Mouse (Mus musculus) spleen, embryonic (tissue): Measurements from ENCODE around the gene Taar4.

Experiments
- CTCF ChIA-PET: fragments of 350-600 bp; sonication (Branson Sonifier 250); formaldehyde crosslinking; loops from one replicate; lab custom pipeline; 2022; lab: Charles Lee

The Taar4 gene

DNA sequence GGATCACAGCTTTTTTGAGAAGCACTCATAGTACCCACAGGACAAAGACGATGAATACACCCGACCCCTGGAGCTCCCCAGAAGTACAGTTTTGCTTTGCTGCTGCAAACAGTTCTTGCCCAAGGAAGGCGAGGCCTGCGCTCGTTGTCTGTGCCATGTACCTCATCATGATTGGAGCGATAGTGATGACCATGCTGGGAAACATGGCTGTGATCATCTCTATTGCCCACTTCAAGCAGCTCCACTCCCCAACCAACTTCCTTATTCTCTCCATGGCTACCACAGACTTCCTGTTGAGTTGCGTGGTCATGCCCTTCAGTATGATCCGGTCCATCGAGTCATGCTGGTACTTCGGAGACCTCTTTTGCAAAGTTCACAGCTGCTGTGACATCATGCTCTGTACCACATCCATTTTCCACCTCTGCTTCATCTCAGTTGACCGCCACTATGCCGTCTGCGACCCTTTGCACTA lies at the start of gene Taar4:
TSS of gene Taar4 (plus strand) at position 51 of the 472 bp plus-strand sequence.
- CTCF ChIA-PET, result no interaction called here

DNA sequence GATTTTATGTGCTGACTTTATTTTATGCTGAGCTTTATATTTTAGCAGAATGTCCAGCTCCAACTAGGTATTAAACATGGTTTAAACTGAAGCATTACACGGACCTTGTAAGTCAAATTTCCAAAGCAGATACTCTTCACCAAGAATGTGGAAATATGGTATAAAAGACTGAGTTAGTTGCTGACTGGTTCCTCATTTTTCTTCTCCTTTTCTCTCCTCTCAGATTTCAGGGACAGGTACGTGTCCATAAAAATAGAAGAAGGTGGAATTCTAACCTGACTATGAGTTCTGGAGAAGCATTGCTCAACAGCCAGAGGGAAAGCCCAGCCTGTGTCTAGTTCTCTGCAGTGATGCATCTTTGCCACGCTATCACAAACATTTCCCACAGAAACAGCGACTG lies 40.2 kb upstream of the Taar4 start, which contains the start of gene Taar1:
TSS of gene Taar1 (plus strand) at position 301 of the 400 bp plus-strand sequence.
- CTCF ChIA-PET, result no interaction called here

DNA sequence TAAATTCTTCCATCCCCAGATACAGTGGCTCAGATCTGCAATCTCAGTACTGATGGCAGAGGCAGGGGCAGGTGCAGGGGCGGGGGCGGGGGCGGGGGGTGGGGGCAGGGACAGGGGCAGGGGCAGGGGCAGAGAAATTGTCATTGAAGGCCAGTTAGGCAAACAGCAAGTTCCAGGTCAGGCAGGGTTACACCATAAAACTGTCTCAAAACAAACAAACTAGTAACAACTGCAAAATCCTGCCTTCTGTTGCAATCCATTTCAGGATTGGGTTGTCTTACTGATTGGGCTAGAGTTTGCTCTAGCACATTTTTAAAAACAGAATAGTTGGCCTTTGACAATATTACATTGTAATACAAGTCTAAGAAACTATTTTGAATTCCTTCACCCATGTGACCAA lies 37.8 kb upstream of the Taar4 start:
- CTCF ChIA-PET, result no interaction called here

DNA sequence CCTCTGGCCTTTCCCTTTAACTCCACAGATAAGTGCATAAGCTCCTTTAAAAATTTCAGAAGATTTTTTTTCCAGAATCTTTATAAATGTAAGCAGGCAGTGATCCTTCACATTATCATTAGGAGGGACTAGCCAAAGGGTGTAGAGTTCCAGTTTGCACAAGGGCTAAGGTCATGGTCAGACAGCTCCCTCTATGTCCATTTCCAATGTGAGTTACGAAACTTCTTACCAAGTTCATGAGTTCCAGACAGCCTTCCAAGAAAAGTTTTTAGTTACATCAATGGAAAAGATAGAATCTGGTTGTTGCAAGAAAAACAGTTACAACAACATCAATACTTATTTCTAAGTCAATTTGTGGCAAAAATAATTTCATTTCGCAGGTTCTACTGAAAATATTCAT lies 36.4 kb upstream of the Taar4 start:
- CTCF ChIA-PET, result no interaction called here

DNA sequence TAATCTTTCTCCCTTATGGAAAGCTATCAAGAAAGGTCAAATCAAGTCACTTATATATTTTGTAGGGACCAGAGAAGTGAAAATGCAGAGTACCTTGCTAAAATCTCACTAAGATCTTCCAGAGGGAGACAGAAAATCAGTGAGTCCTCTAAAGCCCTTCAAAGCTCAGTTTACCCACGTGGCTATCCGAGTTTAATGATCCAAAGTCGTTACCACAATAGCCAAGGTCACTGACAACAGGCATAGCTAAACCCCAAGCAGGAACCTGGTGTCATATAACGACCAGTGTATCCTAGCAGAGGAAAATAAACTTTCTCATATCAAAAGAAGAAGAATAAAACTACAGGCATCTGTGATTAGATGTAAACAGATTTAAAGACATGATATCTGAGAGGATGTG lies 22.7 kb upstream of the Taar4 start:
- CTCF ChIA-PET, result no interaction called here

DNA sequence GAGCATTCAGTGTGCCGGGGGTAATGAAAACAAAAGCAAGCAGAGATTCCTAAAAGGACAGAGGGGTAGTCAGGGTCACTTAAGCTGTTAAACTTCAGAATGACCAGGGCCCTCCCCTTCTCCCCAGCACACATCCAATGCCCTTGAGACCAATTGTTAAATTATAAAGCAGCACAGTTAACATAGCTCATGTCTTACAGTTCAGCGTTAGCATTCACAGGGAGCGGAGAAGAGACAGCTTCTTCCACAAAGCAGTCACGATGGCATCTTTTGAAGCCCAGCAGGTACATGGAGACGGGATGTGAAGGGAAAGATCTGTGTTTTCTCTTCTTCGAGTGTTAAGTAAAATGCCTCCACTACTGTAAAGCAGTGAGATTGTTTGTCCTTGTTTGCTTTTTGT lies 22.0 kb upstream of the Taar4 start, which contains the start of gene Taar2:
TSS of gene Taar2 (plus strand) at position 261 of the 400 bp plus-strand sequence.
- CTCF ChIA-PET, result no interaction called here

DNA sequence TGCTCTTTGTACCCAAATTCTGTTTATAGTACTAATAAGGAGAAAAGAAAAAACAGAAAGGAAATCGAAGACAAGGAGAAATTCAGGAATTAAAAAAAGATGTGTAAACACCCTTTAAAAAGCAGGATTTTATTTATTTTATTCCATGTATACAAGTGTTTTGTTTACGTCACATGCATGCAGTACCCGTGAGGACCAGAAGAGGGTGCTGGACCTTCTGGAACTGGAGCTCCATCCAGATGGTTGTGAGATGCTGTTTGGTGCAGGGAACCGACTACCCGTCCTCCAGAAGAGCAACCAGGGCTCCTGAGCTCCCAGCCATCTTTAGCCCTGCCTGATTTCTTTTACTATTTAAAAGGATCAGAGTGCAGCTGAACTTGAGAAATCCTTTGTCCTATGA lies 17.8 kb upstream of the Taar4 start:
- CTCF ChIA-PET, result no interaction called here

DNA sequence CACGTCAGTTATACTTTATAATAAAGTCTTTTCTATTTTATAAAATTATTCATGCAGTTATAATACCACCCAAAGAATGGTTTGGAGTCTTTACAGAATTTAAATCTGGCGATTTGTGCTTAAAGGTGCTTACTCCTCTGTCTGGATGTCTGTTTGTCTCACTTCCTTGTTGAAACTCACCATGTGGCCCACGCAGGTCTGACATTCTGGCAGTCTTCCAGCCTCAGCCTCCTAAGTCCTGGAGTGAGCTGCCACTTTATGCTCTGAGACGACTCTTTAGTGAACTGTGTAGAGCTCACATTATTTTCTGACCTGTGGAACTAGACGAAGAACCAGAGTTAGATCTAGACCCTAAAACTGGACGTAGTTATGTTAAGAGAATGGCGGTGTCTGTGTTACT lies 12.3 kb upstream of the Taar4 start:
- CTCF ChIA-PET, result no interaction called here

DNA sequence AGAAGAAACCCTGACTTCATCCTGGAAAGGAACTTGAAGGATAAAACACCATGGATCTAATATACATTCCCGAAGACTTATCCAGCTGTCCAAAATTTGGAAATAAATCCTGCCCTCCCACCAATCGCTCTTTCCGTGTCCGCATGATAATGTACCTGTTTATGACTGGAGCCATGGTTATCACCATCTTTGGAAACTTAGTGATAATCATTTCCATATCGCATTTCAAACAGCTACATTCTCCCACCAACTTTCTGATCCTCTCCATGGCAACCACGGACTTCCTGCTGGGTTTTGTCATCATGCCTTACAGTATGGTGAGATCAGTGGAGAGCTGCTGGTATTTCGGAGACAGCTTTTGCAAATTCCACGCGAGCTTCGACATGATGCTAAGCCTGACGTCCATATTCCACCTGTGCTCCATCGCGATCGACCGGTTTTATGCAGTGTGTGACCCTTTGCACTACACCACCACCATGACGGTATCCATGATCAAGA lies 10.7 kb upstream of the Taar4 start, which contains the start of gene Taar3:
TSS of gene Taar3 (plus strand) at position 51 of the 498 bp plus-strand sequence.
- CTCF ChIA-PET, result no interaction called here

DNA sequence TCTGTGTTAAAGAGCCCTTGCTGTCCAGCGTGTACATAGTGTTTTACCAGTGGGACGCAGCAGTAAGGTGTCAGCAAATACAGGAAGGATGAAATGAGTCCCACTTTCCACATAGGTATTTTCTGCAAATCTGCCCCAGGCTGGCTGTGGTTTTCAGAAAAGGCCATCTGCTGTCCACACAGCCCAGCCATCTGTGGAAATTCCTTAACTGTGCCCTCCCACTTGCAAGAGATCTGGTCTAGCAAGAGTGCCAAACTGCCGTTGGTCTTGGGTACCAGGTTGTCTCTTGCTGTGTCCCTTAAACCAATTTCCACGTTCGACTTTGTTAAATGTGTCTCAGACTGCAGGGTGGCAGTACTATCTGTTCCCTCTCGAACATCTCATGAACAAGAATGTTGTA lies 8.6 kb upstream of the Taar4 start:
- CTCF ChIA-PET, result no interaction called here

DNA sequence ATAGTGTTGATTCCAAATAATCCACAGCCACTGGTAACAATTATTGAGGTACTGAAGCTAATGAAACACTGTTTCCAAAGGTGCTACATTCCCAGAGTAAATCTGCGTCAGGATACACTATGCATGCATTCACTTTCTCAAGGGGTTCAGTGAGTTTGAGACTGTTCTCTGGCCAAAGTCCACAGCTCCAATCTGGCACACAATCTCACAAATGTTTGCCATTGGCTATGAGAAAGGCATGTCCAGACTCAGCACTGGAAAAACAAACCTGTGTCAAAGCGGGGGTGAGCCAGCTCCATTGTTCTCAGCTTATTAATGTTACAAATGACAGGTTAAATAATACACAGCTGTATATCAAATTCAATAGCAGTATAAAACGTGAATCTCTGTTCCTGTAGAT lies 1.2 kb upstream of the Taar4 start:
- CTCF ChIA-PET, result no interaction called here

DNA sequence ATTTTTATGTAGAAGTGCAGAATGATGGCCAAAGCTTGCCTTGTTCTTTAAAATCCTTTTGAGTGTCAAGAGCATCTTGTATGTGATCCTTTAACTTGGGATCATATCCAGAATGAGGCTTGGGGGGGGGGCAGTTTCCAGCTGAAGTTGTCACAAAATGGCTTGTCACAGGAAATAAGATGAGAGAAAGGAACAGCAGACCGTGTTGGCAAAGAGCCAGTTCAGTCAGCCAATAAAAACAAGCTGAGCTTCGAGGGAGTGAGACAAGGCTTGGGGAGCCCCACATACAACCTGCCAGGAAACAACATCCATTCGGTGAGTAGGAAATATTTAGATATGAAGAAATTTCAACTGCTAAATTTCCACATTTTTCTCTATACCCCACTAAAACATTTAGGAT lies 3.1 kb downstream of the Taar4 start:
- CTCF ChIA-PET, result no interaction called here

DNA sequence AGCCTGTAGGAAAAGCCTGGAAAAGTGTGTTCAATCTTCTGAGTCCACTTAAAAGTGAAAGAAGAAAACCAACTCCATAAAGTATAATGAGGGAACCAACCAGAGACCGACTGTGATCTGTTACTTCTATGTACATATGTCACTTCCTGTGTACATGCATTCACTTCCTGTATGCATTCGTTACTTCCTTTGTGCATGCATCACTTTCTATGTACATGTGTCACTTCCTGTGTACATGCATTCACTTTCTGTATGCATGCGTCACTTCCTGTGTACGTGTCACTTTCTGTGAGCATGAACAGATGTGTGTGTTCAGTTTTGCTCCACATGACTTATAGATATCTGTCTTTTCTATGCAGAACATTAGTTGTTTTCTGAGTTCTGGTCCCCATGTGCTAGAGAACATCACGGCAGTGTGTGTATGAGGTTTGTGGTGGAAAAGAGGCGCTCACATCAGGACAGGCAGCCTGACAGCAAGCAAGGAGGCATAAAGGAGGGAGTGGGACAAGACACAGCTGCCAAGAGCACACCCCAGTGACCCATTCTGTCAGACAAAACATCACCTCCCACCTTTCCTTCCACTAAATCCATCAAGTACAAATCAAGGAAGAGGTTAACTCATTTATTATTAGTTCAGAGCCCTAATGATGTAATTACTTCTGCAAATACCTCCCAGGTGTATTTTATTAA lies 4.8 kb downstream of the Taar4 start:
- CTCF ChIA-PET, result no interaction called here

DNA sequence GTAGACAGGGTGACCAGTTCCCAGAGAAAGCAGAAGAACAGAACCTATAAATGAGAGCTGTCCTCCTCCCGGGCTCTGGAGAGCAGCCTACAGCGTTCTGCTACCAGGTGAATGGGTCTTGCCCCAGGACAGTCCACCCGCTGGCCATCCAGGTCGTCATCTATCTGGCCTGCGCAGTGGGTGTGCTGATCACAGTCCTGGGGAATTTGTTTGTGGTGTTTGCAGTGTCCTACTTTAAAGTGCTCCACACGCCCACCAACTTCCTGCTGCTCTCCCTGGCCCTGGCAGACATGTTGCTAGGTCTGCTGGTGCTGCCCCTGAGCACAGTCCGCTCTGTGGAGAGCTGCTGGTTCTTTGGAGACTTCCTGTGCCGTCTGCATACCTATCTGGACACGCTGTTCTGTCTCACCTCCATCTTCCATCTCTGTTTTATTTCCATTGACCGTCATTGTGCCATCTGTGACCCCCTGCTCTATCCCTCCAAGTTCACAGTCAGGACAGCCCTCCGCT lies 10.4 kb downstream of the Taar4 start, which contains the start of gene Taar5:
TSS of gene Taar5 (plus strand) at position 51 of the 510 bp plus-strand sequence.
- CTCF ChIA-PET, result no interaction called here

DNA sequence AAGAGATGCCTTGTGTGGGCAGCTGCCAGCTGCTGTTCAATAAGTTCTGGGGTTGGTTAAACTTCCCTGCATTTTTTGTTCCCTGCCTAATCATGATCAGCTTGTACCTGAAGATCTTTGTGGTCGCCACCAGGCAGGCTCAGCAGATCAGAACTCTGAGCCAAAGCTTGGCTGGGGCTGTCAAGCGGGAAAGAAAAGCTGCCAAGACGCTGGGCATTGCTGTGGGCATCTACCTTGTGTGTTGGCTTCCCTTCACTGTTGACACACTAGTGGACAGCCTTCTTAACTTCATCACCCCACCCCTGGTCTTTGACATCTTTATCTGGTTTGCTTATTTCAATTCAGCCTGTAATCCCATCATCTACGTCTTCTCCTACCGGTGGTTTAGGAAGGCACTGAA lies 11.0 kb downstream of the Taar4 start:
- CTCF ChIA-PET, result no interaction called here

DNA sequence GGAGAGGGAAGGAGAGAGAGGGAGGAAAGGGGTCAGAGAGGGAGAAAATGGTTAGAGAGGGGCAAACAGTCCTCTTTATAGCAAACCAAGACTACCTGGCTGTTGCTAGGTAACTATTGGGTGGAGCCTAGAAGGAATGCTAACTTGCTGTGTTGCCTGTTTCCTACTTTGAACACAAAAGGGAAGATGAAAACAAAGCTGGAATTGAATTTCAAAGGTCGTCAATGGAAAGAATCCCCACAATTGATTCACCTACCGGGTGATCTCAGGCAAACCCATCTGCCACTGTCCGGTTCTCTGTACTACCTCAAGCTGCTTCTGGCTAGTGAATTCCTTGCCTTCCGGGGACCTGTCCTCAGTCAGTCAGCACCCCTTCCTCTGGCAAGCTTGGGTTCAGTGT lies 17.7 kb downstream of the Taar4 start:
- CTCF ChIA-PET, result no interaction called here

DNA sequence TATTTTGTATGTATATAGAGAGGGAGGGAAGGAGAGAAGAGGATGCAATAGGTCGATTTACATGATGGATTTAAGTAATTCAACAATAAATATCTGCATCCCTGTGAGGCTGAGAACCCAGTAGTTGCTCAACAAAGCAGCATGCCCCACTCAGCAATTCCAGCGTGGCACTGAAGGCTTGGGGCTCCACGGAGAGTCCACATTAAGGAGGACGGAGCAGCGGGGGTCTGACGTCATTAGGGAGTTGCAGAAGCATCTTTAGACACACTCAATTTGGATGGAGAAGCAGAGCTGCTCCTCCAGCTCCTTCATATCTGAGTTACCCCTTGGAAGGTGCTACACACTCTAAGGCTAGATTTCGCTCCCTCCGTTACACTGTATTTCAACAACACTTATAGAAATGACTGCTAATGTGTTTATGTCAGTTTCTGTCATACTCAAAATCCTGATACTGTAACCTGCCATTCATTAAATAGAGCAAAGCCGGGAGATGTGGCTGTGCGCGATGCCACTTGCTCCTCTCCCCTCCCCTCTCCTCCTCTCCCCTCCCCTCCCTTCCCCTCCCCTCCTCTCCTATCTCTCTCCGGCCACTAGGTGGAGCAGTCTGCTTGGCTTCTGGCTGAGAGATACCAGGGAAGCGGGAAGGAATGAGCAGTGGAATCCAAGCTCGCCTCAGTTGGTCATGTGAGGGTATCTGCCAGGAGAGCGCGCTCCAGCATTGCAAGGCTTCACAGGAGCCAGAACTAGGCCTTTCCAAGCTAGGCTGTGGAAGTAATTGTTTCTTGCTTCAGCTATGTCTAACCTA lies 18.8 kb downstream of the Taar4 start:
- CTCF ChIA-PET, result no interaction called here

DNA sequence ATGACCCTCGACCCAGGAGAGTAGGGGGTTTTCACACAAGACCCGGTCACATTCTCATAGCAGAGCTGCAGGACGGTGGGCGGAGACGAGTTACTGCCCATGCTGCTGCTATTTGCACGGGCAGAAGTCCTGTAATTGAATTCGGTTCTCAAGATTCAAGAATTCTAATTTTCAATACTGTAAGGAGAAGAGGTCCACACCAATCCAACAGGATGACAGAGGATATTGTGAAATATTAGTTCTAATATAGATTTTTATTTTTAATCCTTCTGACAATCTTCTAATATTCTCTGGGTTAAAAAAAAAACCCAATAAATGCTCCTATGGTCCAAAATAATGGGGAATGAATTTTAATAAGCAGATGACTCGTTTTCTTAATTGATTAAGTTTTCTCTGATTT lies 25.3 kb downstream of the Taar4 start, which contains the start of gene Taar6:
TSS of gene Taar6 (minus strand) at position 101 of the 400 bp plus-strand sequence.
- CTCF ChIA-PET, result no interaction called here

DNA sequence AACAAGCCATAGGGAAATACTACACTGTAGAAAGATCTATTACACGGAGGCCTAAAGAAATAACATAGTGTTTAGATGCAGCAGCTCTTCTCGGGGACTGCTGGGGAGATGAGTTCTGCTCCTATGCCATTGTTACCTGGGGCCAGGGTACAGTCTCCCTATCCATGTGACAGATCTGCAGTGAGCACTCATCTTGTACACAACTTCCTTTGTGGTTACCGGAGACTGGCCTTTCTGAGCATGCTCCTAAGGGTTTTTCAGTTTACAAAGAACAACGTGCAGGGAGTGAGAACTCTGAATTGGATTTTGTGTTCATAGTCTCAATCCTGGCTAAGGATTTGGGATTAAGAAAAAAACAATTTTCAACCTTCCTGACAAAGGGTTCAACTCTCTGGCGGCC lies 26.1 kb downstream of the Taar4 start:
- CTCF ChIA-PET, result no interaction called here

DNA sequence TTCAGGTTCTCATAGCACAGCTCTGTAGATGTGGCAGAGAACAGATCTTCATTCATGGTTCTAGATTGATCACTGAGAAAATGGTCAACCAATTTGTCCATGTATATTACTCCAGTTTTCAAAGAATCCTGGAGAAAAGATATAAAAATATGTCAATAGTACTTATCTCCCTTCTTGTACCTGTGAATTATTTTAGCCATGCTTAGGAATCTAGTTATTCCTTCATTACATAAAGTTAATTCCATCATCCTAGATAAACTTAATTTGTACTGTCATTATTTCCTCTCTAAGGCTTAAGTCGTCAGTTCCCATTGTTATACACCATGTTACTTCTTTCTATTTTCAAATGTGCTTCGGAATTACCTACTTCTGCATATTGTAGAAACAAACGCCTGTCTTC lies 33.1 kb downstream of the Taar4 start, which contains the start of gene Taar7a:
TSS of gene Taar7a (minus strand) at position 101 of the 400 bp plus-strand sequence.
- CTCF ChIA-PET, result no interaction called here

DNA sequence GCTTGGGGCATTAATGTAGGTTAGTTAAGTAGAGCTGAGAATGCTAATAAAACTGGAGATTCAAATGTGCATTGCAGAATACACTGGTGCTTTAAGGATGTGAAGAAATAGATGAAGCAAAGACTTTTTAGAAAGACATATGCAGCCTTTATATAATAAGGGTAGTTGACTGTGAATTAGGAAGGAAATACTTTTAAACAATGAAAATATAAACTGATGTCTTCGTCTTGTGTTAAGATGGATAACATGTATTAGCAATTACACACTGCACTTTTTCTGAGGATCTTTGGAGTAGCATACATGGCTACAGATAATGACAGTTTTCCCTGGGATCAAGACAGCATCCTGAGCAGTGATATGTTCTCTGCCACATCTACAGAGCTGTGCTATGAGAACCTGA lies 39.3 kb downstream of the Taar4 start, which contains the start of gene Taar7b:
TSS of gene Taar7b (plus strand) at position 301 of the 400 bp plus-strand sequence.
- CTCF ChIA-PET, result no interaction called here

DNA sequence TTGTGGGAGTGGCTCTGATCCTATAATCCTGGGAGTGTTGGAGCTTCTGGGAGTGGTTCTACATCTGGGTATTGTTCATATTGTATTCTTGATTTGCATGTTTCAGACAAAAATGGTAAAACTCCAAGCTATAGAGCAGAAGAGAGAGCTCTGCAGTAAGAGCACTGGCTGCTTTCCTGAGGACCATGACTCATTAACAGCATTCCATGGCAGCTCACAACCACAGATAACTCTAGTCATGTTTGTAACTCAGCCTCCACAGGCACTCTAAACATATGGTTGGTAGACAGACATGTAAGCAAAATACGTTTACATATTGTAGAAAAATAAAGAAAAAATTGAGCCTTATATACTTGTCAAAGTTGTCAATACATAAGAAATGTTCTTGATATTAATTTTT lies 46.1 kb downstream of the Taar4 start:
- CTCF ChIA-PET, result no interaction called here
